Mouse (Mus musculus): ENCODE results near the gene Amhr2. TPM values are rescaled to one million over a fixed set of nuclear protein-coding genes. Genes with fewer than 3 reads are reported as not detected.

Amhr2 gene
- polyA plus RNA-seq, 1 experiment from 2014 or later = 0.58 TPM

Other genes starting within 250 kb of the Amhr2 start
- gene Zfp740, start 242.1 kb upstream of the Amhr2 start, polyA plus RNA-seq (2015; fragmentation: Nextera tagmentation; extraction: Ambion mirVana) = 84.6 and 93.4 TPM in 2 replicates
- gene Csad, start 240.6 kb upstream of the Amhr2 start, polyA plus RNA-seq (2015; fragmentation: Nextera tagmentation; extraction: Ambion mirVana) = 37.8 and 39.6 TPM in 2 replicates
- 0.73 and 1.0 TPM in 2 replicates for gene Itgb7, start 213.4 kb upstream of the Amhr2 start, polyA plus RNA-seq (2015; fragmentation: Nextera tagmentation; extraction: Ambion mirVana)
- gene Rarg, start 187.8 kb upstream of the Amhr2 start, polyA plus RNA-seq (2015; fragmentation: Nextera tagmentation; extraction: Ambion mirVana) = 6.4 and 8.0 TPM in 2 replicates
- 0.11 TPM in 1 of 2 replicates, not detected in the other for gene Gm9918, start 174.8 kb upstream of the Amhr2 start, polyA plus RNA-seq (2015; fragmentation: Nextera tagmentation; extraction: Ambion mirVana)
- gene Mfsd5, start 165.9 kb upstream of the Amhr2 start, polyA plus RNA-seq (2015; fragmentation: Nextera tagmentation; extraction: Ambion mirVana) = 50.6 and 52.8 TPM in 2 replicates
- gene Espl1, start 149.1 kb upstream of the Amhr2 start, polyA plus RNA-seq (2015; fragmentation: Nextera tagmentation; extraction: Ambion mirVana) = 10.9 and 11.7 TPM in 2 replicates
- gene Pfdn5, start 119.3 kb upstream of the Amhr2 start, polyA plus RNA-seq (2015; fragmentation: Nextera tagmentation; extraction: Ambion mirVana) = 429 and 443 TPM in 2 replicates
- gene Myg1, start 113.7 kb upstream of the Amhr2 start, polyA plus RNA-seq (2015; fragmentation: Nextera tagmentation; extraction: Ambion mirVana) = 105 and 111 TPM in 2 replicates
- gene Aaas, start 94.6 kb upstream of the Amhr2 start, polyA plus RNA-seq (2015; fragmentation: Nextera tagmentation; extraction: Ambion mirVana) = 42.0 and 44.7 TPM in 2 replicates
- 0.38 and 1.1 TPM in 2 replicates for gene Sp7, start 78.2 kb upstream of the Amhr2 start, polyA plus RNA-seq (2015; fragmentation: Nextera tagmentation; extraction: Ambion mirVana)
- gene Sp1, start 39.2 kb upstream of the Amhr2 start, polyA plus RNA-seq (2015; fragmentation: Nextera tagmentation; extraction: Ambion mirVana) = 5.0 and 5.9 TPM in 2 replicates
- gene Prr13, start 13.7 kb downstream of the Amhr2 start, polyA plus RNA-seq (2015; fragmentation: Nextera tagmentation; extraction: Ambion mirVana) = 79.0 and 80.9 TPM in 2 replicates
- 144 and 149 TPM in 2 replicates for gene Pcbp2, start 25.2 kb downstream of the Amhr2 start, polyA plus RNA-seq (2015; fragmentation: Nextera tagmentation; extraction: Ambion mirVana)
- gene Gm10337, start 58.4 kb downstream of the Amhr2 start, polyA plus RNA-seq (2015; fragmentation: Nextera tagmentation; extraction: Ambion mirVana) = 17.3 and 22.2 TPM in 2 replicates
- 58.7 and 69.5 TPM in 2 replicates for gene Map3k12, start 71.7 kb downstream of the Amhr2 start, polyA plus RNA-seq (2015; fragmentation: Nextera tagmentation; extraction: Ambion mirVana)
- 97.2 and 114 TPM in 2 replicates for gene Tarbp2, start 72.8 kb downstream of the Amhr2 start, polyA plus RNA-seq (2015; fragmentation: Nextera tagmentation; extraction: Ambion mirVana)
- 2.9 and 3.1 TPM in 2 replicates for gene Npff, start 79.6 kb downstream of the Amhr2 start, polyA plus RNA-seq (2015; fragmentation: Nextera tagmentation; extraction: Ambion mirVana)
- not detected in 2 replicates for gene Gm28047, start 179.7 kb downstream of the Amhr2 start, polyA plus RNA-seq (2015; fragmentation: Nextera tagmentation; extraction: Ambion mirVana)
- 26.8 and 27.5 TPM in 2 replicates for gene Atf7, start 180.1 kb downstream of the Amhr2 start, polyA plus RNA-seq (2015; fragmentation: Nextera tagmentation; extraction: Ambion mirVana)
- 50.4 and 56.5 TPM in 2 replicates for gene Atp5g2, start 227.0 kb downstream of the Amhr2 start, polyA plus RNA-seq (2015; fragmentation: Nextera tagmentation; extraction: Ambion mirVana)

Measured in forebrain, embryonic 16.5 days (tissue).